Mouse (Mus musculus) heart, embryonic 15.5 days (tissue): ENCODE measurements around the gene Rbm6. TPM values are rescaled to one million over a fixed set of nuclear protein-coding genes. Genes with fewer than 3 reads are reported as not detected.

Experiments used
- ATAC-seq: fragments of 200-750 bp; cut with Nextera tagmentation; replicated peaks from 2 replicates; pipeline ENCODE4 v1.8.0; 2017; ENCODE audit warnings: low read depth, moderate TSS enrichment; ENCODE audit not compliant: insufficient number of reproducible peaks, insufficient read depth, low FRiP score
- H3K27ac ChIP-seq: fragments of 300-500 bp; sonication (generic); 2 replicates; pipeline ENCODE4 v1.5.1; 2015; ENCODE audit warnings: mild to moderate bottlenecking, inconsistent platforms
- H3K27me3 ChIP-seq: fragments of 300-500 bp; sonication (generic); 2 replicates; pipeline ENCODE4 v1.6.1; 2015; ENCODE audit warnings: inconsistent platforms
- H3K36me3 ChIP-seq: fragments of 300-500 bp; sonication (generic); 2 replicates; pipeline ENCODE4 v1.6.1; 2015; ENCODE audit warnings: mild to moderate bottlenecking, inconsistent platforms
- H3K4me1 ChIP-seq: fragments of 300-500 bp; sonication (generic); replicated peaks from 2 replicates; pipeline ENCODE4 v1.6.1; 2015; ENCODE audit warnings: inconsistent platforms
- H3K4me2 ChIP-seq: fragments of 300-500 bp; sonication (generic); 2 replicates; pipeline ENCODE4 v1.6.1; 2015; ENCODE audit warnings: inconsistent platforms, mild to moderate bottlenecking, moderate library complexity
- H3K4me3 ChIP-seq: fragments of 300-500 bp; sonication (generic); 2 replicates; pipeline ENCODE4 v1.5.1; 2015; ENCODE audit warnings: mild to moderate bottlenecking, inconsistent platforms
- H3K9ac ChIP-seq: fragments of 300-500 bp; sonication (generic); 2 replicates; pipeline ENCODE4 v1.6.1; 2015; ENCODE audit warnings: mild to moderate bottlenecking, inconsistent platforms
- H3K9me3 ChIP-seq: fragments of 300-500 bp; sonication (generic); replicated peaks from 2 replicates; pipeline ENCODE4 v1.6.1; 2016; ENCODE audit warnings: inconsistent platforms
- WGBS: fragments of 180-500 bp; shearing (Covaris S2); methylation state at CpG from one replicate; pipeline ENCODE4 v1.1.7; 2015; ENCODE audit warnings: mixed read lengths; 5-methylcytosine and 5-hydroxymethylcytosine counted together
- polyA plus RNA-seq: library from polyadenylated mRNA; unstranded; fragments of >200 nt; fragmentation: Nextera tagmentation; extraction: Ambion mirVana; gene quantifications from 2 replicates; pipeline ENCODE4 v1.2.1, GENCODE M21; 2015

The Rbm6 gene
- polyA plus RNA-seq, 1 experiment from 2014 or later: 43.2 TPM

GRCm38 (mm10) chr9:107906252-107906966 lies 33.4 kb upstream of the Rbm6 start, which contains the start of gene Mst1r:
Gene Mst1r (plus strand): TSS chr9:107906873.
- Histone ChIP-seq H3K27me3 (peaks cover 5% of the 10 kb centered on the region), H3K9ac (peak within 1 kb of the TSS; percentile 50), H3K27ac (peak within 1 kb of the TSS; percentile 24), H3K4me3 (peak within 1 kb of the TSS; percentile 51), H3K4me1 (peaks cover 41% of the 10 kb centered on the region), H3K9me3 (no peaks in the 10 kb centered on the region), H3K4me2 (peak within 1 kb of the TSS; percentile 88), H3K36me3 (0 out of 2 replicates have a peak, but pooled peaks cover 3% of the 10 kb centered on the region)
- ATAC-seq: peak; percentile 63
- 18% methylated on average over 19 of the region's 19 CpGs for WGBS

GRCm38 (mm10) chr9:107904726-107905125 lies 31.7 kb upstream of the Rbm6 start:
- H3K9ac ChIP-seq: no peak overlapping the region
- H3K4me2 ChIP-seq: 0 out of 2 replicates have a peak overlapping the region, but pooled peaks have one; percentile 9
- H3K27me3 ChIP-seq: peaks cover 21% of the 10 kb centered on the region
- H3K9me3 ChIP-seq: no peaks in the 10 kb centered on the region
- peaks cover 46% of the 10 kb centered on the region for H3K4me1 ChIP-seq
- H3K27ac ChIP-seq: 0 out of 2 replicates have a peak overlapping the region, but pooled peaks have one; percentile 44
- 4% methylated on average over 4 of the region's 4 CpGs for WGBS
- H3K36me3 ChIP-seq: peaks cover 3% of the 10 kb centered on the region; the same call in 1 of the 2 replicates
- no peak overlapping the region for H3K4me3 ChIP-seq
- no peak; the same call in 1 of the 2 replicates for ATAC-seq

- peaks cover 24% of the 10 kb centered on the region for H3K27me3 ChIP-seq
Measured at GRCm38 (mm10) chr9:107901627-107901914, 28.5 kb upstream of the Rbm6 start.

GRCm38 (mm10) chr9:107900840-107901626 lies 28.0 kb upstream of the Rbm6 start:
- peaks cover 24% of the 10 kb centered on the region for H3K27me3 ChIP-seq
- no peaks in the 10 kb centered on the region for H3K9me3 ChIP-seq
- 11% methylated on average over 44 of the region's 44 CpGs for WGBS
- H3K27ac ChIP-seq: no peak overlapping the region
- no peak for ATAC-seq
- H3K4me3 ChIP-seq: peak overlapping the region; percentile 42
- H3K4me1 ChIP-seq: peaks cover 16% of the 10 kb centered on the region
- H3K9ac ChIP-seq: peak overlapping the region; percentile 11; the same call in 1 of the 2 replicates
- H3K36me3 ChIP-seq: peaks cover 3% of the 10 kb centered on the region; the same call in 1 of the 2 replicates
- peak overlapping the region; percentile 69 for H3K4me2 ChIP-seq

More at GRCm38 (mm10) chr9:107901627-107901914, 28.5 kb upstream of the Rbm6 start:
- ATAC-seq: no peak
- Histone ChIP-seq H3K4me1 (peaks cover 22% of the 10 kb centered on the region), H3K9me3 (no peaks in the 10 kb centered on the region), H3K4me3 (no peak overlapping the region), H3K9ac (no peak overlapping the region), H3K4me2 (peak overlapping the region; percentile 69), H3K36me3 (peaks cover 3% of the 10 kb centered on the region; the same call in 1 of the 2 replicates), H3K27ac (no peak overlapping the region)
- 25% methylated on average over 17 of the region's 17 CpGs for WGBS

GRCm38 (mm10) chr9:107899855-107900254 lies 26.8 kb upstream of the Rbm6 start:
- Histone ChIP-seq H3K9me3 (no peaks in the 10 kb centered on the region), H3K9ac (no peak overlapping the region), H3K4me1 (peaks cover 8% of the 10 kb centered on the region), H3K27me3 (peaks cover 24% of the 10 kb centered on the region), H3K27ac (no peak overlapping the region), H3K4me2 (no peak overlapping the region), H3K36me3 (peaks cover 3% of the 10 kb centered on the region; the same call in 1 of the 2 replicates), H3K4me3 (no peak overlapping the region)
- WGBS: 72% methylated on average over 12 of the region's 12 CpGs
- no peak for ATAC-seq

GRCm38 (mm10) chr9:107898563-107898962 lies 25.5 kb upstream of the Rbm6 start:
- H3K9me3 ChIP-seq: no peaks in the 10 kb centered on the region
- H3K9ac ChIP-seq: no peak overlapping the region
- H3K27me3 ChIP-seq: peaks cover 24% of the 10 kb centered on the region
- H3K4me2 ChIP-seq: no peak overlapping the region
- peaks cover 3% of the 10 kb centered on the region; the same call in 1 of the 2 replicates for H3K36me3 ChIP-seq
- H3K4me1 ChIP-seq: peaks cover 7% of the 10 kb centered on the region
- H3K27ac ChIP-seq: no peak overlapping the region
- no peak overlapping the region for H3K4me3 ChIP-seq
- ATAC-seq: no peak
- whole genome bisulfite sequencing: 82% methylated on average over 10 of the region's 10 CpGs

- WGBS: 100% methylated on average over 1 of the region's 1 CpGs
- Histone ChIP-seq H3K36me3 (no peaks in the 10 kb centered on the region), H3K4me2 (no peak overlapping the region), H3K27me3 (no peaks in the 10 kb centered on the region; the same call in 1 of the 2 replicates), H3K4me1 (peaks cover 12% of the 10 kb centered on the region; the same call in 1 of the 2 replicates), H3K4me3 (no peak overlapping the region), H3K9ac (no peak overlapping the region), H3K27ac (no peak overlapping the region), H3K9me3 (no peaks in the 10 kb centered on the region)
- ATAC-seq: no peak
Measured at GRCm38 (mm10) chr9:107891023-107891422, 18.0 kb upstream of the Rbm6 start.

- Histone ChIP-seq H3K36me3 (no peaks in the 10 kb centered on the region), H3K4me3 (no peak overlapping the region), H3K4me2 (no peak overlapping the region), H3K9me3 (no peaks in the 10 kb centered on the region), H3K27me3 (no peaks in the 10 kb centered on the region; the same call in 1 of the 2 replicates), H3K4me1 (peaks cover 12% of the 10 kb centered on the region; the same call in 1 of the 2 replicates), H3K9ac (no peak overlapping the region), H3K27ac (no peak overlapping the region)
- 71% methylated on average over 6 of the region's 6 CpGs for WGBS
- ATAC-seq: no peak
Measured at GRCm38 (mm10) chr9:107890260-107890659, 17.2 kb upstream of the Rbm6 start.

- peak overlapping the region; percentile 84 for H3K9ac ChIP-seq
- H3K27ac ChIP-seq: peak overlapping the region; percentile 66
- ATAC-seq: peak; percentile 25
- under 1% methylated on average over 18 of the region's 18 CpGs for WGBS
- H3K27me3 ChIP-seq: no peaks in the 10 kb centered on the region; the same call in 1 of the 2 replicates
- peaks cover 12% of the 10 kb centered on the region; the same call in 1 of the 2 replicates for H3K4me1 ChIP-seq
- no peaks in the 10 kb centered on the region for H3K9me3 ChIP-seq
- H3K4me3 ChIP-seq: peak overlapping the region; percentile 88
- H3K36me3 ChIP-seq: no peaks in the 10 kb centered on the region
- H3K4me2 ChIP-seq: peak overlapping the region; percentile 85
Measured at GRCm38 (mm10) chr9:107888267-107888850, 15.3 kb upstream of the Rbm6 start.

- no peaks in the 10 kb centered on the region; the same call in 1 of the 2 replicates for H3K27me3 ChIP-seq
- peaks cover 12% of the 10 kb centered on the region; the same call in 1 of the 2 replicates for H3K4me1 ChIP-seq
- peak within 1 kb of the TSS; percentile 85 for H3K4me2 ChIP-seq
- peak; percentile 97 for ATAC-seq
- no peaks in the 10 kb centered on the region for H3K9me3 ChIP-seq
- WGBS: under 1% methylated on average over 28 of the region's 28 CpGs
- H3K9ac ChIP-seq: peak within 1 kb of the TSS; percentile 84
- H3K36me3 ChIP-seq: no peaks in the 10 kb centered on the region
- peak within 1 kb of the TSS; percentile 66 for H3K27ac ChIP-seq
- peak within 1 kb of the TSS; percentile 88 for H3K4me3 ChIP-seq
Measured at GRCm38 (mm10) chr9:107887804-107888266, 14.8 kb upstream of the Rbm6 start, which contains the start of gene Mon1a. Gene Mon1a (plus strand): TSS chr9:107888151.

- Histone ChIP-seq H3K36me3 (no peaks in the 10 kb centered on the region), H3K9me3 (no peaks in the 10 kb centered on the region), H3K27ac (no peak overlapping the region), H3K27me3 (no peaks in the 10 kb centered on the region), H3K4me2 (no peak overlapping the region), H3K9ac (no peak overlapping the region), H3K4me1 (no peaks in the 10 kb centered on the region), H3K4me3 (no peak overlapping the region)
- 63% methylated on average over 4 of the region's 4 CpGs for WGBS
- no peak for ATAC-seq
Measured at GRCm38 (mm10) chr9:107880411-107880810, 7.4 kb upstream of the Rbm6 start.
